Mouse (Mus musculus) gastrocnemius, adult 2 months (tissue): ENCODE results near the gene Ctdspl. TPM values are rescaled to one million over a fixed set of nuclear protein-coding genes. Genes with fewer than 3 reads are reported as not detected.

Experiments used
- DNase-seq: peaks from one replicate; pipeline ENCODE4 v3.0.0; 2022
- H3K27ac ChIP-seq: fragments of 200-600 bp; 2 replicates; pipeline ENCODE4 v1.8.1; 2022; ENCODE audit warnings: mild to moderate bottlenecking
- H3K4me3 ChIP-seq: fragments of 200-600 bp; 2 replicates; pipeline ENCODE4 v1.8.1; 2022; ENCODE audit warnings: mild to moderate bottlenecking, moderate library complexity
- CTCF ChIP-seq: fragments of 200-600 bp; IDR thresholded peaks from 2 replicates; pipeline ENCODE4 v1.8.1; 2022; ENCODE audit warnings: antibody characterized with exemption, mild to moderate bottlenecking, moderate library complexity
- intact Hi-C: fragments of 180-260 bp; cut with DNase I; formaldehyde crosslinking; loops from one replicate; pipeline ENCODE4 v1.15.1; 2025
- microRNA-seq: library from miRNA; unstranded; fragments of <30 nt; microRNA quantifications from one replicate; pipeline ENCODE4 v1.2.0, GENCODE M21; 2021
- total RNA-seq, 2 experiments: library from RNA; stranded (reverse); gene quantifications; 2 replicates each; pipeline ENCODE4 v1.2.3; 2021

Gene Ctdspl
- total RNA-seq, 2 experiments from 2014 or later: 3.5 to 5.9 TPM

DNA sequence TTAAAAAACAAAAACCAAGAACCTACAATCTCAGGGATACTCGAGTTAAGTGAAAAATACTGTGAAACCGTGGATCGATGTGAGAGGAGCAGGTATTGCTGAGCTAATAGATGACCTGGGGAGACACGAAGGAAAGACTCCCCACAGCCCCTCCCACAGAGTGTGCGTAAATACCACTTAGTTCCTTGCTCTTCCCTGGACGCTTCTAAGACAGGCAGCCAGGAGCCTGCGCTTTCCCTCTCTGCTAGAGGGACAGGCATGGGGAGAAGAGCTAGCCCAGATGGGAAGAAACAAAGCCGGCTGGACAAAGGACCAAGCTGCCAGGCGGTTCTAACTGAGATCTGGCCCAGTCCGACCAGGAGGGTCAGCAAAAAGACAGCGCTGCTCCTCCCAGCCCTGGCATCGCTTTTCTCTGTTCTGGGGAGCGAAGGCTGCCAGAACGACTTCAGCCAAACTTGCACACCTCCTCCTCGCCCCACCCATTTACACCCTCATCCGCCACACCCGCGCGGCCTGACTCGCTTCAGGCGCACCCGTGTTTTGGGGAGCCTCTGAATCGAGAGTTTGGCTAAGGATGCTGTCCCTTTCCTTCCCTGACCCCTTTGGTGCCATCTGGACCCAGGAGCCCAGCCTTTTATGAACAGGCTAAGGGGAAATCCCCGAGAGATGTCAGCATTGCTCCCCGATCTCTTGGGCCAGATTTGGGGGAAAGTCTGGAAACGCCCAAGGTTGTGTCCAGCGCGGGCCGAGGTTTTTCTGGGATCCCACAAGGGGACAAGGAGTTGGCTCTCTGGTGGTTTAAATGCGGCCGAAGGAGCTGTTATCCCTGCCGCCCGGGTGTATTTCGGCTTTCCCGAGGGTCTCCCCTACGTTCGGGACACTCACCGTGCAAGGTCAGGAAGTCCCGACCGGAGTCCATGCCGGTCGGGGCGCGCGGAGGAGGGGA, 166.5 kb downstream of the Ctdspl start:
- TF ChIP-seq CTCF: no peak
- intact Hi-C loops: no loop called here
- peak overlapping the region; percentile 95 for H3K27ac ChIP-seq
- DNase-seq: peak; percentile 82
- peak overlapping the region; percentile 93 for H3K4me3 ChIP-seq

Small RNAs within 50 kb of the gene (microRNA-seq; reads per million reads assigned to microRNA genes)
- 578 reads per million, percentile 69 among the genes with 10 or more reads in this experiment for gene Mir26a-1

Other genes with a start within 250 kb of the Ctdspl start
- under 1 TPM in 1 of 2 experiments, not detected in 1; 0.45 TPM for gene Vill, start 126.3 kb downstream of the Ctdspl start, total RNA-seq
- 1 to 10 TPM; 7.6 to 9.6 TPM for gene Plcd1, start 167.0 kb downstream of the Ctdspl start, total RNA-seq
- not detected for gene Dlec1, start 176.0 kb downstream of the Ctdspl start, total RNA-seq
- gene Acaa1b, start 230.6 kb downstream of the Ctdspl start, total RNA-seq: under 1 TPM; 0.46 to 0.84 TPM
- gene Gm47289, start 232.7 kb downstream of the Ctdspl start, total RNA-seq: not detected